Mouse (Mus musculus): ENCODE data around the gene Abcb1b. TPM values are rescaled to one million over a fixed set of nuclear protein-coding genes. Genes with fewer than 3 reads are reported as not detected.

Gene Abcb1b
- polyA plus RNA-seq (2015; fragmentation: Nextera tagmentation; extraction: Ambion mirVana): 1.4 and 1.8 TPM in 2 replicates

- DNase-seq (ENCODE audit: low spot score) (peak; percentile 61), ATAC-seq (peak; percentile 87)
- no peaks in the 10 kb centered on the region for H3K9me3 ChIP-seq (ENCODE audit: low read length)
- H3K9ac ChIP-seq (replicated peaks; ENCODE audit: low read depth): no peak within 1 kb of the TSS
- H3K4me1 ChIP-seq (ENCODE audit: insufficient read depth, low read depth, low read length): peaks cover 5% of the 10 kb centered on the region; the same call in 1 of the 2 replicates
- no peaks in the 10 kb centered on the region for H3K27me3 ChIP-seq (replicated peaks; ENCODE audit: insufficient read depth, low read length)
- no peak within 1 kb of the TSS for H3K27ac ChIP-seq (ENCODE audit: low read length)
- H3K36me3 ChIP-seq (ENCODE audit: insufficient read depth, low read length): no peaks in the 10 kb centered on the region
- H3K4me2 ChIP-seq (replicated peaks; ENCODE audit: low read depth, low read length): peak within 1 kb of the TSS; percentile 96
- H3K4me3 ChIP-seq (ENCODE audit: low read depth, low read length): peak within 1 kb of the TSS; percentile 50
- TF ChIP-seq CTCF (IDR thresholded peaks at IDR 0.05) (no peak), EP300 (IDR thresholded peaks at IDR 0.05) (no peak)
- WGBS: 1% methylated on average over 44 of the region's 48 CpGs
Observed at GRCm38 (mm10) chr5:8797987-8798751, at the start of gene Abcb1b. Abcb1b (plus strand) TSS chr5:8798147.

- TF ChIP-seq CTCF (IDR thresholded peaks at IDR 0.05) (no peak), EP300 (IDR thresholded peaks at IDR 0.05) (no peak)
- 49% methylated on average over 3 of the region's 3 CpGs for WGBS
- Histone ChIP-seq H3K27ac (ENCODE audit: low read length) (no peak overlapping the region), H3K36me3 (ENCODE audit: insufficient read depth, low read length) (no peaks in the 10 kb centered on the region), H3K27me3 (replicated peaks; ENCODE audit: insufficient read depth, low read length) (no peaks in the 10 kb centered on the region), H3K4me1 (ENCODE audit: insufficient read depth, low read depth, low read length) (no peaks in the 10 kb centered on the region), H3K4me2 (replicated peaks; ENCODE audit: low read depth, low read length) (no peak overlapping the region), H3K9me3 (ENCODE audit: low read length) (no peaks in the 10 kb centered on the region), H3K4me3 (ENCODE audit: low read depth, low read length) (no peak overlapping the region), H3K9ac (replicated peaks; ENCODE audit: low read depth) (no peak overlapping the region)
- no peak for ATAC-seq
- DNase-seq (ENCODE audit: low spot score): no peak
Observed at GRCm38 (mm10) chr5:8772866-8773265, 25.1 kb upstream of the Abcb1b start.

GRCm38 (mm10) chr5:8778311-8778710 lies 19.6 kb upstream of the Abcb1b start:
- H3K4me2 ChIP-seq (replicated peaks; ENCODE audit: low read depth, low read length): no peak overlapping the region
- H3K36me3 ChIP-seq (ENCODE audit: insufficient read depth, low read length): no peaks in the 10 kb centered on the region
- no peak overlapping the region for H3K4me3 ChIP-seq (ENCODE audit: low read depth, low read length)
- H3K9me3 ChIP-seq (ENCODE audit: low read length): no peaks in the 10 kb centered on the region
- H3K27me3 ChIP-seq (replicated peaks; ENCODE audit: insufficient read depth, low read length): no peaks in the 10 kb centered on the region
- ATAC-seq (no peak), DNase-seq (ENCODE audit: low spot score) (no peak)
- TF ChIP-seq CTCF (IDR thresholded peaks at IDR 0.05) (no peak), EP300 (IDR thresholded peaks at IDR 0.05) (no peak)
- no peaks in the 10 kb centered on the region for H3K4me1 ChIP-seq (ENCODE audit: insufficient read depth, low read depth, low read length)
- no peak overlapping the region for H3K9ac ChIP-seq (replicated peaks; ENCODE audit: low read depth)
- no peak overlapping the region for H3K27ac ChIP-seq (ENCODE audit: low read length)
- WGBS: 53% methylated on average over 2 of the region's 2 CpGs

GRCm38 (mm10) chr5:8778751-8779150 lies 19.2 kb upstream of the Abcb1b start:
- WGBS: 81% methylated on average over 2 of the region's 2 CpGs
- no peaks in the 10 kb centered on the region for H3K4me1 ChIP-seq (ENCODE audit: insufficient read depth, low read depth, low read length)
- no peak overlapping the region for H3K4me3 ChIP-seq (ENCODE audit: low read depth, low read length)
- no peaks in the 10 kb centered on the region for H3K27me3 ChIP-seq (replicated peaks; ENCODE audit: insufficient read depth, low read length)
- no peak overlapping the region for H3K27ac ChIP-seq (ENCODE audit: low read length)
- H3K9ac ChIP-seq (replicated peaks; ENCODE audit: low read depth): no peak overlapping the region
- H3K36me3 ChIP-seq (ENCODE audit: insufficient read depth, low read length): no peaks in the 10 kb centered on the region
- DNase-seq (ENCODE audit: low spot score) (no peak), ATAC-seq (no peak)
- TF ChIP-seq CTCF (IDR thresholded peaks at IDR 0.05): no peak
- TF ChIP-seq EP300 (IDR thresholded peaks at IDR 0.05): no peak
- H3K4me2 ChIP-seq (replicated peaks; ENCODE audit: low read depth, low read length): no peak overlapping the region
- H3K9me3 ChIP-seq (ENCODE audit: low read length): no peaks in the 10 kb centered on the region

- 37% methylated on average over 4 of the region's 4 CpGs for WGBS
- ATAC-seq: no peak
- no peak for TF ChIP-seq EP300 (IDR thresholded peaks at IDR 0.05)
- Histone ChIP-seq H3K27me3 (replicated peaks; ENCODE audit: insufficient read depth, low read length) (no peaks in the 10 kb centered on the region), H3K9me3 (ENCODE audit: low read length) (no peaks in the 10 kb centered on the region), H3K9ac (replicated peaks; ENCODE audit: low read depth) (no peak overlapping the region), H3K4me1 (ENCODE audit: insufficient read depth, low read depth, low read length) (no peaks in the 10 kb centered on the region), H3K4me2 (replicated peaks; ENCODE audit: low read depth, low read length) (no peak overlapping the region), H3K4me3 (ENCODE audit: low read depth, low read length) (no peak overlapping the region), H3K27ac (ENCODE audit: low read length) (no peak overlapping the region), H3K36me3 (ENCODE audit: insufficient read depth, low read length) (no peaks in the 10 kb centered on the region)
- no peak for DNase-seq (ENCODE audit: low spot score)
Observed at GRCm38 (mm10) chr5:8792281-8792680, 5.7 kb upstream of the Abcb1b start.

- peaks cover 5% of the 10 kb centered on the region; the same call in 1 of the 2 replicates for H3K4me1 ChIP-seq (ENCODE audit: insufficient read depth, low read depth, low read length)
- H3K4me3 ChIP-seq (ENCODE audit: low read depth, low read length): peak overlapping the region; percentile 50
- ATAC-seq (no peak), DNase-seq (ENCODE audit: low spot score) (no peak)
- no peaks in the 10 kb centered on the region for H3K27me3 ChIP-seq (replicated peaks; ENCODE audit: insufficient read depth, low read length)
- no peak overlapping the region for H3K9ac ChIP-seq (replicated peaks; ENCODE audit: low read depth)
- H3K9me3 ChIP-seq (ENCODE audit: low read length): no peaks in the 10 kb centered on the region
- no peak overlapping the region for H3K27ac ChIP-seq (ENCODE audit: low read length)
- H3K4me2 ChIP-seq (replicated peaks; ENCODE audit: low read depth, low read length): peak overlapping the region; percentile 96
- TF ChIP-seq EP300 (IDR thresholded peaks at IDR 0.05) (no peak), CTCF (IDR thresholded peaks at IDR 0.05) (no peak)
- WGBS: 28% methylated on average over 10 of the region's 10 CpGs
- H3K36me3 ChIP-seq (ENCODE audit: insufficient read depth, low read length): no peaks in the 10 kb centered on the region
Observed at GRCm38 (mm10) chr5:8798752-8799115, 787 bp downstream of the Abcb1b start.

All from lung, postnatal 0 days (tissue).